Mouse (Mus musculus) neural tube, embryonic 13.5 days (tissue): Measurements from ENCODE around the gene Oma1. TPM values are rescaled to one million over a fixed set of nuclear protein-coding genes. Genes with fewer than 3 reads are reported as not detected.
A peak's percentile ranks its signal among the peaks of the same experiment; 100 is the strongest.

Experiments used
- ATAC-seq: fragments of 200-750 bp; cut with Nextera tagmentation; 2 replicates; pipeline ENCODE4 v1.8.0; 2017; ENCODE audit warnings: low read depth, mild to moderate bottlenecking, moderate TSS enrichment, moderate library complexity
- H3K27ac ChIP-seq: fragments of 300-500 bp; sonication (generic); replicated peaks from 2 replicates; pipeline ENCODE4 v1.5.1; 2015; ENCODE audit warnings: moderate library complexity, mild to moderate bottlenecking, inconsistent platforms
- H3K27me3 ChIP-seq: fragments of 300-500 bp; sonication (generic); 2 replicates; pipeline ENCODE4 v1.6.1; 2015; ENCODE audit warnings: mild to moderate bottlenecking, inconsistent platforms
- H3K36me3 ChIP-seq: fragments of 300-500 bp; sonication (generic); 2 replicates; pipeline ENCODE4 v1.6.1; 2015; ENCODE audit warnings: mild to moderate bottlenecking, inconsistent platforms
- H3K4me1 ChIP-seq: fragments of 300-500 bp; sonication (generic); replicated peaks from 2 replicates; pipeline ENCODE4 v1.6.1; 2015; ENCODE audit warnings: inconsistent platforms
- H3K4me2 ChIP-seq: fragments of 300-500 bp; sonication (generic); 2 replicates; pipeline ENCODE4 v1.6.1; 2015; ENCODE audit warnings: inconsistent platforms, mild to moderate bottlenecking, moderate library complexity
- H3K4me3 ChIP-seq: fragments of 300-500 bp; sonication (generic); 2 replicates; pipeline ENCODE4 v1.5.1; 2015; ENCODE audit warnings: mild to moderate bottlenecking, inconsistent platforms
- H3K9ac ChIP-seq: fragments of 300-500 bp; sonication (generic); 2 replicates; pipeline ENCODE4 v1.6.1; 2015; ENCODE audit warnings: moderate library complexity, mild to moderate bottlenecking, inconsistent platforms
- H3K9me3 ChIP-seq: fragments of 300-500 bp; sonication (generic); 2 replicates; pipeline ENCODE4 v1.6.1; 2016; ENCODE audit warnings: inconsistent platforms
- WGBS: fragments of 180-500 bp; shearing (Covaris S2); methylation state at CpG from one replicate; pipeline ENCODE4 v1.1.7; 2015; 5-methylcytosine and 5-hydroxymethylcytosine counted together
- polyA plus RNA-seq: library from polyadenylated mRNA; unstranded; fragments of >200 nt; fragmentation: Nextera tagmentation; extraction: Ambion mirVana; gene quantifications from 2 replicates; pipeline ENCODE4 v1.2.1, GENCODE M21; 2015

The Oma1 gene
- polyA plus RNA-seq = 9.8 and 10.8 TPM in 2 replicates

- ATAC-seq = peak; percentile 99
- Histone ChIP-seq H3K27ac (peak within 1 kb of the TSS; percentile 94), H3K4me3 (peak within 1 kb of the TSS; percentile 66), H3K36me3 (no peaks in the 10 kb centered on the region), H3K4me2 (peak within 1 kb of the TSS; percentile 65), H3K4me1 (peaks cover 9% of the 10 kb centered on the region), H3K9me3 (no peaks in the 10 kb centered on the region), H3K9ac (peak within 1 kb of the TSS; percentile 79), H3K27me3 (no peaks in the 10 kb centered on the region)
- WGBS = under 1% methylated on average over 59 of the region's 61 CpGs
These were observed at the start of gene Oma1 for GRCm38 (mm10) chr4:103313587-103314525. Gene Oma1, plus strand, starts transcription at chr4:103313812.

DNA sequence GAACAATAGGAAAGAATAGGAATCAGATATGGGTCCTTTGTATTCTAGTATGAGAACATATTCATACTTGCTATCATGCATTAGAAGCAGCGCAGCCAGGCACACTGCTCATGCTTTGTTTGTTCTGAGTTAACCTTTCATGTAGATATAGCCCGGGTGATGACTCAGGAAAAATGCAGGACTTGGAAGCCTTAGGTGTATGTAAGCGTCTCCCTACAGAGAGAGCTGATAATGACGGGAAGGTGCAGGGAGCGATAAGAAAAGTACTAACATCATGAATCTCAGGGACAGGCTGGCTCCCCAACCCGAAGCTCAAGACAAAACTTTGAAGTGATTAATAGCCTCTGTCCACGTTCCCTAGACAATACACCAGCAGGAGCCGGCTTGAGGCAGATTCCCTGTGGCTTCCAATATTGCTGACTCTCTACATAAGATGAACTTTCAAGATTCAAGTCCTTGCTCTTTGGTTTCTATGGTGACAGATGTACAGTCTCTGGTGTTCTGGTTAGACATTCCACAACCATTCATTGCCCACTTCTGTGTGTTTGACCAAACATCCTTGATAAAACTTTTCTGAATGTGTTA lies 49.7 kb upstream of the Oma1 start:
- Histone ChIP-seq H3K27ac (no peak overlapping the region), H3K4me1 (peaks cover 12% of the 10 kb centered on the region), H3K9me3 (no peaks in the 10 kb centered on the region), H3K27me3 (no peaks in the 10 kb centered on the region), H3K9ac (no peak overlapping the region), H3K36me3 (no peaks in the 10 kb centered on the region), H3K4me3 (no peak overlapping the region), H3K4me2 (no peak overlapping the region)
- no peak for ATAC-seq
- 19% methylated on average over 8 of the region's 8 CpGs for WGBS

DNA sequence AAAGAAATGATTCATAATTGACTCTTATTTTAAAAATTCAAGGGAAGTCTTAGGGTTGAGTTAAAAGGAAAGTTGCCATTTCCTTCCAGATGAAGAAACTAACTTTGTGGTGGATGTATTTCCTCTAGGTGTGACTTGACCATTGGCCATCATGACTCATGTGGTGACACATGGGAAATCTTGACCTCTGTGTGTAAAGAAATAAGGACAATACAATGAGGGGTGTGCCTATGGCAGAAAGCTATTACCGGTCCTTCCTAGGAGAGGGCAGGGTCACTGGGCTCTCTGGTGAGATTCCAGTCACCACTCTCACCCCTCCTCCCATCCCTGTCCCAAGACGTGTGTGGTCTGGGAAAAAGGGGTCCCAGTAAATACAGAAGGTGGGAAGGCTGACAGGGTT lies 48.4 kb upstream of the Oma1 start:
- no peak for ATAC-seq
- WGBS = 33% methylated on average over 2 of the region's 2 CpGs

GRCm38 (mm10) chr4:103269336-103269735 lies 44.3 kb upstream of the Oma1 start:
- H3K9ac ChIP-seq = no peak overlapping the region
- no peak overlapping the region for H3K4me2 ChIP-seq
- H3K4me1 ChIP-seq = no peaks in the 10 kb centered on the region
- whole genome bisulfite sequencing = 87% methylated on average over 4 of the region's 4 CpGs
- ATAC-seq = no peak
- H3K36me3 ChIP-seq = no peaks in the 10 kb centered on the region
- no peaks in the 10 kb centered on the region for H3K27me3 ChIP-seq
- no peaks in the 10 kb centered on the region for H3K9me3 ChIP-seq
- no peak overlapping the region for H3K27ac ChIP-seq
- no peak overlapping the region for H3K4me3 ChIP-seq

More for the DNA sequence above, 48.4 kb upstream of the Oma1 start:
- Histone ChIP-seq H3K36me3 (no peaks in the 10 kb centered on the region), H3K27ac (no peak overlapping the region), H3K27me3 (no peaks in the 10 kb centered on the region), H3K9ac (no peak overlapping the region), H3K4me2 (no peak overlapping the region), H3K4me1 (peaks cover 12% of the 10 kb centered on the region), H3K4me3 (no peak overlapping the region), H3K9me3 (no peaks in the 10 kb centered on the region)

- Histone ChIP-seq H3K9me3 (no peaks in the 10 kb centered on the region), H3K27ac (no peak overlapping the region), H3K4me3 (no peak overlapping the region), H3K4me1 (no peaks in the 10 kb centered on the region), H3K27me3 (no peaks in the 10 kb centered on the region), H3K4me2 (no peak overlapping the region), H3K36me3 (no peaks in the 10 kb centered on the region), H3K9ac (no peak overlapping the region)
- 67% methylated on average over 7 of the region's 8 CpGs for WGBS
- no peak for ATAC-seq
These were observed 40.6 kb upstream of the Oma1 start for GRCm38 (mm10) chr4:103273021-103273420.

DNA sequence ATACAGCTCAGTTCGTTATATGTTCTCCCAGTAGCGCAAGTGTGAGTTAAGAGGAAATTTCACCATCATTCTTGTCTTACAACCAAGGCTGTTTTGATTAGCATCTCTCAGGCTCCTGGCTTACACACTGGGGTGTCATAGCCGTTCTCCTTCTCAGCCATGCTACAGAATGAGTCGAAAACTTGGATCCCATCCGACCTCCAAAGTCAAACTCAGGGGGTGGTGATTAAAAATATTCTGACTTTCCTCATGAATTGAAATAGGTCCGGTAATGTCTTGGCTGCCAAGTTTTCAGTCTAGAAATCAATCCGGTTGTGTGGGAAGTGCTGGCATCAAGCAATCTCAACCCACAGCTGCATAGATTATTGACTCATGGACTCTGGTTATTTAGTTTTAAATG lies 25.3 kb upstream of the Oma1 start:
- Histone ChIP-seq H3K9ac (no peak overlapping the region), H3K4me2 (no peak overlapping the region), H3K4me1 (no peaks in the 10 kb centered on the region), H3K36me3 (no peaks in the 10 kb centered on the region), H3K9me3 (no peaks in the 10 kb centered on the region), H3K27me3 (no peaks in the 10 kb centered on the region), H3K27ac (no peak overlapping the region), H3K4me3 (no peak overlapping the region)
- 87% methylated on average over 7 of the region's 7 CpGs for WGBS
- ATAC-seq = no peak

GRCm38 (mm10) chr4:103290763-103291162 lies 22.8 kb upstream of the Oma1 start, which contains the start of gene 4921539E11Rik:
Gene 4921539E11Rik, minus strand, starts transcription at chr4:103290863.
- H3K4me2 ChIP-seq = no peak within 1 kb of the TSS
- no peaks in the 10 kb centered on the region for H3K36me3 ChIP-seq
- H3K4me1 ChIP-seq = no peaks in the 10 kb centered on the region
- H3K27me3 ChIP-seq = no peaks in the 10 kb centered on the region
- no peak within 1 kb of the TSS for H3K27ac ChIP-seq
- H3K9ac ChIP-seq = no peak within 1 kb of the TSS
- ATAC-seq = no peak
- WGBS = 80% methylated on average over 2 of the region's 2 CpGs
- H3K9me3 ChIP-seq = no peaks in the 10 kb centered on the region
- H3K4me3 ChIP-seq = no peak within 1 kb of the TSS

GRCm38 (mm10) chr4:103299342-103299741 lies 14.3 kb upstream of the Oma1 start:
- Histone ChIP-seq H3K4me3 (no peak overlapping the region), H3K9me3 (no peaks in the 10 kb centered on the region), H3K9ac (no peak overlapping the region), H3K27ac (no peak overlapping the region), H3K4me1 (no peaks in the 10 kb centered on the region), H3K4me2 (no peak overlapping the region), H3K36me3 (no peaks in the 10 kb centered on the region), H3K27me3 (no peaks in the 10 kb centered on the region)
- ATAC-seq = no peak
- WGBS = 83% methylated on average over 10 of the region's 10 CpGs

GRCm38 (mm10) chr4:103303851-103304250 lies 9.8 kb upstream of the Oma1 start:
- Histone ChIP-seq H3K4me3 (no peak overlapping the region), H3K4me1 (no peaks in the 10 kb centered on the region), H3K9me3 (no peaks in the 10 kb centered on the region), H3K4me2 (no peak overlapping the region), H3K27ac (no peak overlapping the region), H3K9ac (no peak overlapping the region), H3K36me3 (no peaks in the 10 kb centered on the region), H3K27me3 (no peaks in the 10 kb centered on the region)
- WGBS = 92% methylated on average over 1 of the region's 1 CpGs
- no peak for ATAC-seq

GRCm38 (mm10) chr4:103314526-103314910 lies 906 bp downstream of the Oma1 start:
- Histone ChIP-seq H3K27ac (peak overlapping the region; percentile 94), H3K4me3 (peak overlapping the region; percentile 66), H3K36me3 (no peaks in the 10 kb centered on the region), H3K9ac (peak overlapping the region; percentile 79; the same call in 1 of the 2 replicates), H3K9me3 (no peaks in the 10 kb centered on the region), H3K4me1 (peaks cover 9% of the 10 kb centered on the region), H3K27me3 (no peaks in the 10 kb centered on the region), H3K4me2 (peak overlapping the region; percentile 65)
- 40% methylated on average over 3 of the region's 3 CpGs for WGBS
- no peak for ATAC-seq

DNA sequence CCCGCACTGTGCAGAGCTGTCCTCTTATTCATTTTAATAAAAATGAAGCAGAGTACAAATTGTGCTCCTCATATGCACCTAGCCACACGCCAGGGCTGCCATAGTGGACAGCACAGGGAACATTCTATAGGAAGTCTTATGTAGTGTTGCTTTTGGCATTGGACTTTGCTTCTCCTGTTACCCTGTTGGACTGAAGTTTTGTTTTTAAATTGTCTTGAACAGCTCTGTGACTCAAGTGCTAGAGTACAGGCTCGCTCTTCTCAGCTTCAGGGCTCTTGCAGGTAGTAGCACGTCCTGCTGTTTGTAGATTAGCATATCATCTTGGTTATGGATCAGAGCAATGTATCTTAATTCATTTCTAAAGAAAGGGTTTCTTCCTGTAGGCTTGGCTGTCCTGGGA lies 2.2 kb downstream of the Oma1 start:
- Histone ChIP-seq H3K27me3 (no peaks in the 10 kb centered on the region), H3K36me3 (no peaks in the 10 kb centered on the region), H3K4me1 (peaks cover 9% of the 10 kb centered on the region), H3K4me3 (no peak overlapping the region), H3K27ac (no peak overlapping the region), H3K9me3 (no peaks in the 10 kb centered on the region), H3K9ac (no peak overlapping the region), H3K4me2 (no peak overlapping the region)
- no peak for ATAC-seq
- 96% methylated on average over 4 of the region's 4 CpGs for WGBS

GRCm38 (mm10) chr4:103321461-103321860 lies 7.8 kb downstream of the Oma1 start:
- H3K36me3 ChIP-seq = 0 out of 2 replicates have a peak, but pooled peaks cover 3% of the 10 kb centered on the region
- WGBS = 82% methylated on average over 6 of the region's 6 CpGs
- peaks cover 5% of the 10 kb centered on the region for H3K4me1 ChIP-seq
- H3K9me3 ChIP-seq = no peaks in the 10 kb centered on the region
- no peak overlapping the region for H3K9ac ChIP-seq
- no peaks in the 10 kb centered on the region; the same call in 1 of the 2 replicates for H3K27me3 ChIP-seq
- no peak for ATAC-seq
- no peak overlapping the region for H3K27ac ChIP-seq
- H3K4me2 ChIP-seq = no peak overlapping the region
- no peak overlapping the region for H3K4me3 ChIP-seq
